Mouse (Mus musculus): Measurements from ENCODE around the gene Kdm8.

Gene Kdm8

GRCm38 (mm10) chr7:125453671-125454070 is 9.2 kb downstream of the Kdm8 start:
- in situ Hi-C loops (cut with MboI, MseI), result no loop called here

- in situ Hi-C loops (cut with MboI, MseI), result no loop called here
Measured at GRCm38 (mm10) chr7:125462200-125462599, 17.7 kb downstream of the Kdm8 start.

- in situ Hi-C loops (cut with MboI, MseI), result loop anchor here (5.0 kb wide), 2 partner anchors 107 to 167 kb away; no protein-coding TSS in a partner anchor
Measured at GRCm38 (mm10) chr7:125469937-125470336, 25.5 kb downstream of the Kdm8 start.

- in situ Hi-C loops (cut with MboI, MseI), result loop anchor here (5.0 kb wide), 2 partner anchors 106 to 166 kb away; no protein-coding TSS in a partner anchor
Measured at GRCm38 (mm10) chr7:125470901-125471300, 26.4 kb downstream of the Kdm8 start.

- in situ Hi-C loops (cut with MboI, MseI), result loop anchor here (5.0 kb wide), 2 partner anchors 105 to 165 kb away; no protein-coding TSS in a partner anchor
Measured at GRCm38 (mm10) chr7:125471991-125472741, 27.7 kb downstream of the Kdm8 start.

- in situ Hi-C loops (cut with MboI, MseI), result loop anchor here (5.0 kb wide), 2 partner anchors 103 to 163 kb away; no protein-coding TSS in a partner anchor
Measured at GRCm38 (mm10) chr7:125474535-125474934, 30.1 kb downstream of the Kdm8 start.

GRCm38 (mm10) chr7:125475601-125476251 is 31.2 kb downstream of the Kdm8 start:
- in situ Hi-C loops (cut with MboI, MseI), result no loop called here

- in situ Hi-C loops (cut with MboI, MseI), result no loop called here
Measured at GRCm38 (mm10) chr7:125478391-125478984, 34.0 kb downstream of the Kdm8 start.

- in situ Hi-C loops (cut with MboI, MseI), result no loop called here
Measured at GRCm38 (mm10) chr7:125480518-125480917, 36.0 kb downstream of the Kdm8 start.

GRCm38 (mm10) chr7:125482339-125482738 is 37.9 kb downstream of the Kdm8 start:
- in situ Hi-C loops (cut with MboI, MseI), result no loop called here

GRCm38 (mm10) chr7:125482886-125483285 is 38.4 kb downstream of the Kdm8 start:
- in situ Hi-C loops (cut with MboI, MseI), result no loop called here

GRCm38 (mm10) chr7:125484791-125485190 is 40.3 kb downstream of the Kdm8 start:
- in situ Hi-C loops (cut with MboI, MseI), result loop anchor here (5.0 kb wide), 1 partner anchor 68 kb away; the partner anchor contains the start of gene Il4ra

GRCm38 (mm10) chr7:125486121-125486630 is 41.7 kb downstream of the Kdm8 start:
- in situ Hi-C loops (cut with MboI, MseI), result loop anchor here (5.0 kb wide), 1 partner anchor 66 kb away; the partner anchor contains the start of gene Il4ra

GRCm38 (mm10) chr7:125487126-125487525 is 42.6 kb downstream of the Kdm8 start:
- in situ Hi-C loops (cut with MboI, MseI), result loop anchor here (5.0 kb wide), 1 partner anchor 65 kb away; the partner anchor contains the start of gene Il4ra

- in situ Hi-C loops (cut with MboI, MseI), result loop anchor here (5.0 kb wide), 1 partner anchor 64 kb away; the partner anchor contains the start of gene Il4ra
Measured at GRCm38 (mm10) chr7:125488706-125489105, 44.2 kb downstream of the Kdm8 start.

GRCm38 (mm10) chr7:125489636-125490035 is 45.2 kb downstream of the Kdm8 start:
- in situ Hi-C loops (cut with MboI, MseI), result loop anchor here (5.0 kb wide), 1 partner anchor 63 kb away; the partner anchor contains the start of gene Il4ra

GRCm38 (mm10) chr7:125490947-125491735 is 46.7 kb downstream of the Kdm8 start, which contains the start of gene Nsmce1:
Gene Nsmce1 (minus strand): TSS chr7:125491596.
- in situ Hi-C loops (cut with MboI, MseI), result no loop called here

GRCm38 (mm10) chr7:125491760-125492159 is 47.3 kb downstream of the Kdm8 start:
- in situ Hi-C loops (cut with MboI, MseI), result no loop called here

GRCm38 (mm10) chr7:125492551-125492950 is 48.1 kb downstream of the Kdm8 start:
- in situ Hi-C loops (cut with MboI, MseI), result no loop called here

- in situ Hi-C loops (cut with MboI, MseI), result no loop called here
Measured at GRCm38 (mm10) chr7:125495864-125496440, 51.5 kb downstream of the Kdm8 start.

Data from T-helper 2 cell (primary cell).